Mouse (Mus musculus) small intestine, adult 2 months (tissue): ENCODE results near the gene Apobec3.

Experiments
- CTCF ChIP-seq: fragments of 200-500 bp; IDR thresholded peaks from 2 replicates; pipeline ENCODE4 v1.5.1; 2012; ENCODE audit warnings: low read depth, mild to moderate bottlenecking, control low read depth, inconsistent platforms, low read length, moderate library complexity, mixed read lengths; ENCODE audit not compliant: insufficient replicate concordance, insufficient read length; ENCODE audit errors: extremely low read depth
- POLR2A ChIP-seq: fragments of 200-500 bp; IDR thresholded peaks from 2 replicates; pipeline ENCODE4 v1.6.1; 2012; ENCODE audit warnings: low read depth, mild to moderate bottlenecking, control low read depth, inconsistent platforms, low read length, moderate library complexity

GRCm38 (mm10) chr15:79906855-79907254, 15.4 kb downstream of the Apobec3 start:
- no peak for TF ChIP-seq CTCF
- TF ChIP-seq POLR2A, result no peak
